Mouse (Mus musculus) gastrocnemius, adult 18-20 months (tissue): Measurements from ENCODE around the gene Rab3c. TPM values are rescaled to one million over a fixed set of nuclear protein-coding genes. Genes with fewer than 3 reads are reported as not detected.
A peak's percentile ranks its signal among the peaks of the same experiment; 100 is the strongest.

ENCODE experiments used
- DNase-seq: peaks from one replicate; pipeline ENCODE4 v3.0.0; 2021; ENCODE audit warnings: low spot score
- total RNA-seq, 2 experiments: library from RNA; stranded (reverse); gene quantifications; 2 replicates each; pipeline ENCODE4 v1.2.3; 2021

Rab3c gene
- total RNA-seq, 2 experiments from 2014 or later = not detected

DNA sequence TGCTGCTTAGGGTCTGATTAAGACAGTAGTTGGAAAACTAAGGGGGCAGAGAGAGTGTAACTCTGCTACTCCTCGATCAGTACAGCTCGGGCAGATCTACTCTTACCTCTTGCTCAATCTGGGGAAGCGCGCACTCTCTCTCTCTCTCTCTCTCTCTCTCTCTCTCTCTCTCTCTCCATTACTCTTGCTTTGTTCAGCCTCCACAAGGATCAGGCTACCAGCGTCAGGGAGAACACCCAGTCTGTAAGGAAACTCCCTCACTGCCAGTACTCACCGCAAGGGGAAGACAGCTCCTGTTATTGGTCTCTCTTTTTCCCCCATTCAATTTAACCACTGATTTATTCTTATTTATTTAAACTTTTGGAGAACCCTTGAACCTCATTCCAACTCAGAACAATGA, 185.8 kb downstream of the Rab3c start:
- no peak for DNase-seq

DNA sequence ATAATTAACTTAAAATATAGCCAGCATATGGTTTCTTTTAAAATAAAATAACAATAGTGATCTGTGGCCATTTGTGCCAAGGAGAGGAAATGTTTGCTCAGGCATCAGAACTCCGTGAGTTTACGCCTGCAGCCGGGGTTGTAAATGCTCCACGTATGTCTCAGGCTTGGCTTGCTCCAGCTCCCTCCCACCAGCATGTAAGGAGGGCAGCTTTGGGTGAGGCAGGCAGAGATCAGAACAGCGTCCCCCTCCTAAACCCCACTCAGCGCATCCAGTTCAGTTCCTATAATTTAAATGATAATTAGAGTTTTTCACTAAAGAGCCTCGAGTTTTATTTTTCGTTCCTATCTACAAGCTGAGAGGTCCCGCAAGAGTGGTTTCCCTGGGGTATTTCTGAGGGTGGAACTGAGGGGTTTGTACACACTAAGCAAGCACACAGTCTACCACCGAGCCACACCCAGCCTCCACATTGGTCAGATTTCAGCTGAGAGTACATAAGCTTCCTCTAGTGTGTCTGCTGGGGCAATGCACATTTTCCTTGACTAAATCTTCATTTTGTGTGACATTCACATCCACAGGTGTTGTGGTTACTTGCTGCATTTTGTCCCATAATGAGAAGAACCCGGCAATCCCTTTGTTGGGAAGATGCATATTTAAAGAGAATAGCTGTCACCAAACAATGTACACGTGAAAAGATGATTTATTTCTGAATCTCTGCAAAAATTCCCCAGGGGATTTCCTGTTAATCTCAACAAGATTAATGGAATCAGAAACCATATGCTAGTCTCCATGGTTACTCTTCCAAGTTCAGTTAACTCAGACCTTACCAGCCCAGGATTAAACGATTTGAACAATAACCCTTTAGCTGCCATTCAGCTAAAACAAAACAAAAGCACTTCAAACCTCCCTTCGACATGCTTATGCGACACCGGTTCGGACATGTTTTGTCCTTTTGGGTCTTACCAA, 186.8 kb downstream of the Rab3c start:
- DNase-seq = no peak

DNA sequence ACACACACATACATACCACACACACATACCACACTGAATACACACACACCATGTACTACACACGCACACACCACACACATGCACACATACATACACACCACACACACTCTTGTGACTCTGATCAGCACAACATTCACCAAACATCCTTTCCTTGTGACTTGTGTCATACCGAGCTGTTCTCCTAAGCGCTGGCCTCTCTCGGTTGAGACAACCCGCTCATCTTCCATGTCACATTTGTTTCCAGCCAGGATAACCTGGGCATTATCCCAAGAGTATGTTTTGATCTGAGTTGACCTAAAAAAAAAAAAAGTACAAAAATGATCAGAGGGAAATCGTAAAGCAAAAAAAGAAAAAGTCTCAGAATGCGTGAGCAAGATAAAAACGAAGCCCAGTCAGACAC, 196.8 kb downstream of the Rab3c start:
- DNase-seq = no peak

DNA sequence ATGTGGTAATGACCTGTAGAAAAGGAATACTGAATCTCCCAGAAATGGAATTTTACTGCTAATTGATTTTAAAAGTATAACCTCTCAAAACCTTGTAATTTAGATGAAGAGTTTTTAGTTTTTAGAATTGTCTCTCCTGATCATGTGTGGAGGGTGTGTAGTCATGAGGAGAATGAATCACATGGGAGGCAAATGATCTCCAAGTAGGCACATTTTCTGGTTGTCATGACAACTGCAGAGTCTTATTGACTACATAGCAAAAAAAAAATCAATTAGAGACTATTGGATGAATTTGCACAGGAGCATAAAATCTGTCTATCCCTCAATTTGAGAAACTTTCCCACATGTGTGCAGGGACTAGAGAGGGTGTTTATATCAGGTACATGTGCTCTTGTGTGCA, 199.6 kb downstream of the Rab3c start:
- no peak for DNase-seq

DNA sequence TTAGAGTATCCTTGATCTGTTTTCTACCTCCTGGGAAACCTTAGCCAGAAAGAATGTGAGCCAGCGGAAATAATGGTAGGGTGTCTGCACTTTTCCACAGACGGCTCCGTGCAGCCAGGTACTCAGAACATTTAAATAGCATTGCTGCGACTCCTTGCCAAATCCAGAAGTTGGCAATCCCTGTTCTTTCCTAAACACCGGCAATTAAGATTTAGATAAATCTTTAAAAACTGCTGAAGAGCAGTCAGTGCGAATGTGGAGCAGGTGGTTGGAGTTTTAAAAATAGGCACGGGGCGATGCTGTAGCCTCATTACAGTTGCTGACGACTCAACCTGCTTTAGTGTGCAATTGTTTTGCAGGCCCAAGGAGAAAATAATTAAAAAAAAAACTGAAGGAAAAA, 205.2 kb downstream of the Rab3c start:
- DNase-seq = no peak

DNA sequence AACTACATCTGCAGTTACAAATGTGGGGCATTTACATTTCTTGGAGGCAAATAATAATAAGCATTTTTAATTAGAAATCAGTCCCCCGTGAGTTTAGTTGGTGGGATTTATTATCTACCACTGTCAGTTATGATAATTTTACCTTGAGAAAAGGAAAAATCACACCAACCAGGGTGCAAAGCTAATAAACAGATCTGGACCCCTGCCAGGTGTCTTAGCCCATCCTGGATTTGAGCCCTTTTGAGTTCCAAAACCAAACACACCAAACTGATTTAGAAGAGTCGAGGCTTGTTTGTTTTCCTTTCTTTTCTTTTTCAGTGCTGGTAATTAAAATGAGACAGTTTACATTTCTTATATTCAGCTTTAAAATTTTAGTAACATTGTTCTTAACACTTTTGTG, 206.6 kb downstream of the Rab3c start:
- DNase-seq = no peak

DNA sequence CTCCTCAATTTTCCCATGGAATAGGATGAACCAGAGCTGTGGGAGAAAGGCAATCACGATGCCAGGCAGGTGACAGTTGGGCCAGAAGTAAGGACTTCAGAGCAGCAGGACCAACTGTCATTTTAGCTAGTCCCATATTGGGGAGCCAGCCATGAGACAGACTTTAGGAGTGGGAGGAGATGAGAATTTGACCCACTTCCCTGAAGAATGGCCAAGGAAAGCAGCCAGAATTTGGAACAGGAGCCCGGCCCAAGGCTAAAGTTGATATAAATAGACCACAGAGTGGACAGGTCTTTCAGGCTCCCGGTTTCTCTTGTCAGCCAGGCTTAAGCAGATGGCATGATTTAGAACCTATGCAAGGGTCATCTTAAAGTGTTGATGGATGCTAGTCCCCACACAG, 213.6 kb downstream of the Rab3c start:
- peak; percentile 50 for DNase-seq

DNA sequence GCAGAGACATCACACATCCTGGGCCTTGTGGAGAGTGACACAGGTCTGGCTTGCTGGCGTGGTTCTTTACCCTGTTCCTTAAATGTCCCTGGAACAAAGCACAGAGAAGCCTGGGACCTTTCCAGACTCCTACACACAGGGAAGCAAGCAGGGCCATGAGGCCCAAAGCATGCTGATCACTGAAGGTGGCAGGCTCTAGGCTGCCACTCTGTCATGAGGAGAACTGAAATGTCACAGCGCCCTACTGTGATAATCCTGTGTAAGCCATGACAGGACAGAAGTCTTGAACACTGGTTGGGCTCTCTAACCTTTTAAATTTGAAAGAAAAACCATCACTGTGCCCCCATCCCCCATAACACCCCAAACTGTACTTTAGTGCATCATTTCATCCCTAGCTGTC, 214.1 kb downstream of the Rab3c start:
- no peak for DNase-seq

DNA sequence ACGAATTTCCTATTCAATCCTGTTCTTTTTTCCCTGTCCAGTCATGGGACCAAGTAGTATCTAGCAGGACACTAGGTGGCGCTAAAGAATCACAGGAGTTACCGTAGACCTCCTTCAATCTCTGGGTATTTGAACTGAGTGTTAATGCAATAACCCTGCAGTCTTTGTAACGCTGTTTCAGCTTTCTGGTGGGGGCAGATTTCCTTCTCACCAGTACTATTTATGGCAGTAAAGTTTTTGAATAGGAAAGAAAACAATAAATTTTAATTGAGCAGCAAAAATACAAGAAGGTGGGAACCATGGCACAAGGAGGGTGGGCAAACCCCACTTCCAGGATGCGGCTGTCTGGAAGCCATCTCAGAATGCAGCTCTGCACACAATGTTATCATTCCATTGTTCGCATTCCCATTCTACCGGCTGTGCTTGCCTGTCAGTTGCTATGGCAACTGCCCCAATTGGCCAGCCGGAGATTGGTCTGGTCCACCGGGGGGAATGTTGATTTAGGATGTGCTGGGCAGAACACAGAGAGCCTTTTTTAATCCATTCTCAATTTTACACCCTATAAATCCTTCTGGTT, 217.9 kb downstream of the Rab3c start:
- DNase-seq = peak; percentile 73

DNA sequence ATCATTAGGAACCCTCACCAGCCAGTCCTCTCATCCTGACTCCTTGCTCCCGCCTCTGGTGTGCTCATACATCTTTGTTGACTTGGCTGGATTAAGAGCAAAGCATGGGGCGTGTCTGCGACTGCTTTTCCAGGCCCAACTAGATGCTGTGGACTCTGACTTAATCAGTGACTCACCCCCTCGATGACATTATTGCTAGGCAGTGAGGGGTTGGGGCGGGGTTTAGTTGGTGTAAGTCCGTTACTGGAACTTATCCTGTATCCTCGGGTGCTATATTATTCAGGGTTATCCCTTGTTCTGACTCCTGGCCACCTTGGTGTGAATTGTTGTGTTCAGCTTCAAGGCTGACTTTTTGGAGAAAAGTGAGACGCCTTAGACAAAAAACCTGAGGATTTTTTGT, 218.5 kb downstream of the Rab3c start:
- peak; percentile 15 for DNase-seq

DNA sequence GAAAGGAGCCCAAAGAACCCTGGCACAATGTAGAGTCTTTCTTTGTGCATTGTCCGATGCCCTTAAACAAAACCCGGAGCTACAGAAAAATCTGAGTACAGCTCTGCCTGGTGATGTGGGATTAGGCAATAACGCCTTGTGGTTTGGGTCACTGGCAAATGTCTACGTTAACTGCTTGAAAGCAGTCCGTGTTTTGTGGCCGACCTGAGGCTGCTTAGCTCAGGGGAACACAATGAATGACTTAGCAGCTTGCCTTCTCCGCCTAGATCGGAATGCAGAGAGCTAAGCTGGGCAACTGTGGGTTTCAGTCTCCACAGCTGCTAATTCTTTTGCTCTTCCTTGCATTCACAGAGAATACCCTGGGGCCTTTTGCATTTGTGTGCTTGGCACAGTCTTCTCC, 226.3 kb downstream of the Rab3c start:
- DNase-seq = no peak

DNA sequence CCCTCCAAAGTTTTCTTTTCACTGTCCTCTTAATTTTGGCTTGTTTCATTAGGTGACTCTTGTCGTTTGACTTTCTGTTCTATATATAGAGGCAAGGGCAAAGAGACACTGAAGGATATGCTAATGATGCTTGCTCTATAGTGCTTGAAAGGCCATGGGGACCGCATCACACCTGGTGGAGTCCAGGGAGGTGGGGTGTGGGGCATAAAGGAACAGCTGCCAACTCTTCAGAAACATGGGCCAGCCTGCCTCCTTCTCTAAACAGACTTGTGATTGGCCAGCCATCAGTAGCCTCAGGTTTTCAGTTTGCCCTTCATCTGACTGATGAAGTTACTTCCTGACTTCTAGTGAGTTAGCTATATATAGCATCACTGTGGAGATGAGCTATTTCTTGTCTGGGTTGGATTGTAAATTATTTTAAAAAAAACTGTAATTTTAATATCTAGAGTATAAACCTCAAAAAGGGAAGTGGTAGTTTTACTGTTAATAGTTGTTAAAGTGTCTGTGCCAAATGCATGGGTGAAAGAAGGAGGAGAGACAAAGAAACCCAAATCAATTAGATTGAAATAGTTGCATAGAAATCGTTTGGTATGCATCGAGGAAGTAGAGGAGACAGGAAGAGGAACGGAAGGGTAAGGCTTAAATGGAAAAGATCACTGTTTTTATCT, 231.9 kb downstream of the Rab3c start:
- no peak for DNase-seq

DNA sequence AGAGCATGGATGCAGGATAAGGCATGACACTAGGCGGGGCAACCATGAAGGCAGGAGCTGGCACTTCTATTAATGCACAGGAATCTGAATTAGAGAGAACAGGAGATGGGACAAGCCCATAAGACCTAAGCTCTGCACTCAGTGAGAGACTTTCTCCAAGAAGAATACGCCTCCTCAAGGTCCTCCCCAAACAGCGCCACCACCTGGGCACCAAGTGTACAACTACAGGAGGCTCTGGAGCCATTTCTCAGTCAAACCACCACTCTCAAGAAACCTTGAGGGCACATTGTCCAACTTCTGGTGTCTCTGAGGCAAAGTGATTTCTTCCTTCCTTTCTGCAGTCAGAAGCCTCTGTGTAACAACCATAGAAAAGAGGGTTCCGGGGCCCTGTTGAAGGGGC, 236.4 kb downstream of the Rab3c start:
- DNase-seq = no peak

DNA sequence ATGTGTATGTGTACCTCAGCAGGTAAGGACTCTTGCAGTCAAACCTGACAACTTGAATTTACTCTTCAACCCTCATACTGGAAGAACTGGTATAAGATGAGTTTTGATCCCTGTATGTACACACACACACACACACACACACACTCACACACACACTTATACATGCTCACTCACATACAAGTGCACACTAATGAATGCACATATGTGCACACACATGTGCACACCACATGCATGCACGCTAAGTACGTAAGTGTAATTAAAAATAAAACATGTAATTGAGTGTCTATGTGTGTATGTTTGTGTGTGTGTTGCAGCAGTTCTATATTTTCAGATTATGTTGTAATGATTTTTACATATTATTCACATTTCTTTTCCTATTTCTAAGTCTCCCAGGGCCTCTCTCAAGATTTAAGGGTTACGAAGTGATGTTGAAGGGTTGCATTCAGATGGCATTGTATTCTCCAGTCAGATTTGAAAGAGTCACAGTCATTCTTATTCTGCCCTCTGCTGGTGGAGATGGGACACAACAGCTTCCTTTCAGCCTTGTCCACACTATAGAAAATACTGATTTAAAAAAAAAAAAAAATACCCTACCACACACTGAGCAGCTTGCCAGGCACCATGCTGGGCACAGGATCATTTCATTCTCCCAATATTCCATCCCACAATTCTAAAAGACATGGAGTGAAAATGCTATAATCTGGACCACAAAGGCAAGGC, 240.9 kb downstream of the Rab3c start:
- DNase-seq = peak; percentile 29

DNA sequence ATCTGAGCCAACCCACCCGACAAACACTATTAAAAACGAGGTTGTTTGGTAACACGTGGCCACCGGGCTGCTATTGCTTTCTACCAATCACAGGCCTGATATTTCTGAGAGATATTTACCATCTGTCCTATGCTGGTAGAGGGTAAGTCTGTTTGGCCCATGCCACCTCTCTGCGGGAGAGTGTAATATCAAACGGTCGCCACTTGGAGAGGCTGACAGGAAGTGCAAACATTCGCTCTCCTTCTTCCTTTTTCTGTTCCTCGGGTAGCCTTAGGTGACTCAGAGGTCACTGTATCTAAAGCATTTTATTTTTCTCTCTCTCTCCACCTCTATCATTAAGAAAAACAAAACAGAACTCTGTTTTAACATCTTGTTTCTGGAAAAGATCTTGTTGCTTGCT, 241.6 kb downstream of the Rab3c start:
- DNase-seq = no peak

DNA sequence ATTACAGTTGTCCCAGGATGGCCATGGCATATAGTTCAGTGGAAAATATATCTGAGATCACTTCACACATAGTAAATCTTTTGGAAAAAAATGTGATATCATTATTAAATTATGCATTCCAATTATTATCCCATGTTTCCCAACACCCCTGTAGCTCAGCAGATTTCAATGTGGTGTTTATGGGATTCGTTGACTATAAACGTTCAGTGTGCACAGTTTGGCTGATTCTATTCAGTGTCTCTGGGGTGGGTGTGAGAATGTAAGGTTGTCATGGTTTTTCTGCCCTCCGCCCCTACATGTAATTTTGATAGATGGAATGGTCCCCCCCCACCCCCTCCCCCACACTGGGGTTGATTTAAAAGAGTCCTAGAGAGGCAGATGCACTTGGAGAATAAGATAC, 242.3 kb downstream of the Rab3c start:
- DNase-seq = no peak

DNA sequence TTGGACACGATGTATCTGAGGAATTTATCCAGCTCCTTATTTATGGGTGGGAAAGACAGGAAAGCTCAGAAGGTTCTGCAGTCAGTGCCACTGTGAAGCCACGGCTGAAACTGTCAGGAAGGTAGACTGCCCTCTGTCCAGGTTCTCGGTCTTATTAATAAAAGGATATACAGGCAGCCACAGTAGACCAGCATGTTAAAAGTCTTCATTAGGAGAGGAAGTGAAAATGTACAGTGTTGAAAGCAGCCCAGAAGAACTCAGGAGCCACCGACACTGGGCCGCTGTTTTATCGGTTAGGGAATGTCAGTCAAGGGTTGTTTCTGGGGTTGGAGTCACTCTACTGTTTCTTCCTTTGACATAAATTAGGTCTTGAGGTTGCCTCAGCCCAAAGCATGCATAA, 245.9 kb downstream of the Rab3c start:
- DNase-seq = no peak

DNA sequence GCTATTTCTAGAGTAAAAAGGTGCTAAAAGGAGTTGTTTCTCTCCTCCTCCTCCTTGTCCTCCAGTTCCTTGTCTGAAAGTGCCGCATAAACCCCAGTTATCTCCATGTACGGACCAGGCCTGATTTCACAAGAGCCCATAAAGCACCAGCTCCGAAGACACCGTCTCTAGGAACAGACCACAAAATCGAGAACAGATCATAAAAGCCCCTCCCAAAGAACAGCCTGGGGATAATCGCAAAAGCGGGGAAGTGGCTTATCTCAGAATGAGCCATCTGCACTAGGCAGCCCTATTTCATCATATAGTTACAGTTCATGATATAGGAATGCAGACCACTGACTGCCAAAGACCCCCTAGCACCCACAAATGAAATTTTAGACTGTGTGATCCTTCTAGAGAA, 246.8 kb downstream of the Rab3c start:
- DNase-seq = no peak

DNA sequence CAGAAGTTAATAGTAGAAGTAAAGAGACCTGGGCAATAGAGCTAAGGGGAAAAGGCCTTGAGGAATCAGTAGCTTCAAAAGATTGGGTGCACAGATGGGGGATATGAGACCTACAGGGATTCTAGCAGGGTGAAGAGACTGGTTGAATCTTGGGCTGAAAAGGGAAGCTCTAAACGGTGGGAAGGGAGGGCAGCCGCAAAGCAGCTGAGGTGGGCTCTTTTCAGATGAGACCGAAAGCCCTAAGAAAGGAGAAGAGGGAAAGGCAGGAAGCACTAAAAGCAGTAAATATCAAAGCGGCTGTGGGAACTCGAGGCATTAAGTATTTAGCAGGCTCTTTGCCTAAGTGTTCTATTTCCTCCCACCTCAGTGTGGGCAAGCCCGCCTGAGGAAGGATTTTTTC, 248.9 kb downstream of the Rab3c start:
- DNase-seq = no peak

DNA sequence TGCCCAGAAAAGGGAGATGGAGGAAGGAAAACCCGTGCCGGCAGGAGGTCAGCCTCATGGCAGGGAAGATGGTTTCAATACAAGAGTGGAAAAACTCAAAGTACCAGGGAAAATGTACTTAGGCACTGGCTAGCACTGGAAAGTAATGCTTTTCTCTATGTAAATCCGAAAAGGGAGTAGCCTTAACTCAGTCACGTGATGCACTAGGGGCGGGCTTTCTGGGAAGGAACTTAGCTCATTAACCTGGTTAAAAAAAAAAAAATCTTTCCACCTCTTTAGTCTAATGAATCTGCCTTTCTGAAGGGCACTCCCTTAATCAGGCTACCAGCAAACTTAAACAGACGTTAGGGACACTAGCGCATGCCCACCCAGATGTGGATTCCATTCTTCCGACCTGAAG, 249.7 kb downstream of the Rab3c start:
- no peak for DNase-seq

DNA sequence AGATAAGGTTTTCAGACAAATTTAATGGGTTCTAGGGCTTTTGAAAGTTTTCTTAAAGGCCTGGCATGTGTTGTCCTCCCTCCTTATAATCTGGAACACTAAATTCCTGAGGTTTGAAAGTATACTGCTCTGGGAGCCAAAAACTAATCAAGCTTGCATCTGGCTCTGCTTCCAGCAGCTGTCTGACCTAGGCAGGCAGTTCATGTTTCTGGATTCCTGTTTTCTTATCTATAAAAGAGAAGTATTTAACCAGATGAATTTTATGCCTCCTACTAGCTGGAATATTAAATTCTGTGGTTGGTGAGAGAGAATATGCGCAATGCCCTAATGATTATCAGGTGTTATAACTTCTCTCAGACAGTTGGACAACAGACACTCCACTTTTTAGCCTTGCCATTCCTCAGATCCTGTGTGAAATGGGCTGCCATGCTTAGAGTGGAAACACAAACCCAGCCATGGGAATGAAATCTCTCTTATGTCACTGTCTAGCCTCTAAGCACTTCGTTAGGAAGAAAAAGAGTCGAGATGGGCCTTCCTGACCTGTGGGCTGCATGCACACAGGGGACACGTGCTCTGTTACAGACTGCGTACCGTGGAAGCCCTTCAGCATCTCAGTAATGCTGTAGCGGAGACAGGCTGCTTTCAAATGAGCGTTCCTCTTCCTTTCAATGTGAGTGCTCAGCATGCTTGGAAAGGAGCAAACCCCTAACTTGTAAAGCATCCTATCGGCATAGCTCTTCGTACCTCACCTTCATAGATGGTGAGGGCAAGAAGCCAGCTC, 256.2 kb downstream of the Rab3c start:
- no peak for DNase-seq
